Mouse (Mus musculus) MEL (cell line): ENCODE measurements around the gene Gabbr2. TPM values are rescaled to one million over a fixed set of nuclear protein-coding genes. Genes with fewer than 3 reads are reported as not detected.

Experiments used
- DNase-seq: peaks from one replicate; pipeline ENCODE4 v3.0.0; 2011; ENCODE audit warnings: low read depth, low spot score
- H3K27ac ChIP-seq: 2 replicates; pipeline ENCODE4 v1.5.1; 2012; ENCODE audit warnings: low read depth, mild to moderate bottlenecking, control low read depth, low read length, moderate library complexity; ENCODE audit not compliant: control insufficient read depth
- H3K27me3 ChIP-seq, 2 experiments: fragments of 150-350 bp in 1 of 2; sonication (generic) in 1 of 2; 2 replicates each; pipeline ENCODE4 v1.6.1; 2012; ENCODE audit warnings: low read length in 2 of 2, mild to moderate bottlenecking in 2 of 2, improper control_type of control experiment in 1 of 2, moderate library complexity in 1 of 2; ENCODE audit not compliant: insufficient read depth in 2 of 2, control insufficient read depth in 1 of 2
- H3K36me3 ChIP-seq, 2 experiments: 2 replicates each; pipeline ENCODE4 v1.6.1; 2012 to 2014; ENCODE audit warnings: low read length in 2 of 2, improper control_type of control experiment in 1 of 2, inconsistent platforms in 1 of 2, mild to moderate bottlenecking in 1 of 2; ENCODE audit not compliant: insufficient read depth in 2 of 2, control insufficient read depth in 1 of 2
- H3K4me1 ChIP-seq, 2 experiments: fragments of 150-350 bp in 1 of 2; sonication (generic) in 1 of 2; 2 replicates each; pipeline ENCODE4 v1.6.1; 2012; ENCODE audit warnings: low read length in 2 of 2, improper control_type of control experiment in 1 of 2, mild to moderate bottlenecking in 1 of 2; ENCODE audit not compliant: insufficient read depth in 2 of 2, control insufficient read depth in 1 of 2
- H3K4me3 ChIP-seq, 2 experiments: fragments of 150-350 bp in 1 of 2; sonication (generic) in 1 of 2; 2 replicates each; pipeline ENCODE4 v1.5.1; 2012; ENCODE audit warnings: low read depth in 2 of 2, low read length in 2 of 2, mild to moderate bottlenecking in 2 of 2, moderate library complexity in 2 of 2, control low read depth in 1 of 2, improper control_type of control experiment in 1 of 2; ENCODE audit not compliant: control insufficient read depth in 1 of 2, insufficient read depth in 1 of 2
- H3K79me2 ChIP-seq: 2 replicates; pipeline ENCODE4 v1.6.1; 2012; ENCODE audit warnings: mild to moderate bottlenecking, low read length, moderate library complexity; ENCODE audit not compliant: control insufficient read depth, poor library complexity, insufficient read depth
- H3K9ac ChIP-seq: 2 replicates; pipeline ENCODE4 v1.6.1; 2012; ENCODE audit warnings: low read depth, mild to moderate bottlenecking, control low read depth, low read length, moderate library complexity; ENCODE audit not compliant: control insufficient read depth, poor library complexity, severe bottlenecking
- H3K9me3 ChIP-seq: fragments of 150-350 bp; sonication (generic); replicated peaks from 2 replicates; pipeline ENCODE4 v1.6.1; 2012; ENCODE audit warnings: mild to moderate bottlenecking, low read length, improper control_type of control experiment, moderate library complexity; ENCODE audit not compliant: insufficient read depth
- CHD1 ChIP-seq: IDR thresholded peaks from 2 replicates; pipeline ENCODE4 v1.6.1; 2012; ENCODE audit warnings: low read depth, mild to moderate bottlenecking, inconsistent platforms, low read length, improper control_type of control experiment
- CHD2 ChIP-seq: IDR thresholded peaks from 2 replicates; pipeline ENCODE4 v1.6.1; 2011; ENCODE audit warnings: low read length, improper control_type of control experiment
- CTCF ChIP-seq, 3 experiments: IDR thresholded peaks in 2 of 3; conservative IDR thresholded peaks in 1 of 3; 2 replicates each; pipeline ENCODE4 v1.5.1; 2011 to 2012; ENCODE audit warnings: low read length in 3 of 3, low read depth in 2 of 3, mild to moderate bottlenecking in 2 of 3, improper control_type of control experiment in 1 of 3, inconsistent platforms in 1 of 3, mixed read lengths in 1 of 3, moderate library complexity in 1 of 3; ENCODE audit not compliant: control insufficient read depth in 1 of 3, insufficient read depth in 1 of 3, poor library complexity in 1 of 3, severe bottlenecking in 1 of 3
- EP300 ChIP-seq, 2 experiments: IDR thresholded peaks; 2 replicates each; pipeline ENCODE4 v1.6.1; 2011; ENCODE audit warnings: improper control_type of control experiment in 2 of 2, low read length in 2 of 2, low read depth in 1 of 2, mild to moderate bottlenecking in 1 of 2
- ETS1 ChIP-seq: IDR thresholded peaks from 2 replicates; pipeline ENCODE4 v1.6.1; 2012; ENCODE audit warnings: low read depth, mild to moderate bottlenecking, inconsistent platforms, low read length, improper control_type of control experiment, moderate library complexity
- HCFC1 ChIP-seq: IDR thresholded peaks from 2 replicates; pipeline ENCODE4 v1.6.1; 2012; ENCODE audit warnings: low read depth, mild to moderate bottlenecking, inconsistent platforms, low read length, improper control_type of control experiment, moderate library complexity
- KAT2A ChIP-seq: conservative IDR thresholded peaks from 2 replicates; pipeline ENCODE4 v1.6.1; 2012; ENCODE audit warnings: low read depth, low read length, improper control_type of control experiment, inconsistent platforms
- MAFK ChIP-seq: IDR thresholded peaks from 2 replicates; pipeline ENCODE4 v1.6.1; 2011; ENCODE audit warnings: low read depth, mild to moderate bottlenecking, low read length, improper control_type of control experiment, borderline replicate concordance
- MAX ChIP-seq: IDR thresholded peaks from 2 replicates; pipeline ENCODE4 v1.6.1; 2011; ENCODE audit warnings: low read length, improper control_type of control experiment
- MAZ ChIP-seq: IDR thresholded peaks from 2 replicates; pipeline ENCODE4 v1.6.1; 2012; ENCODE audit warnings: low read depth, mild to moderate bottlenecking, inconsistent platforms, low read length, improper control_type of control experiment
- MEF2A ChIP-seq: IDR thresholded peaks from 2 replicates; pipeline ENCODE4 v1.6.1; 2014; ENCODE audit warnings: low read depth, mild to moderate bottlenecking, inconsistent platforms, low read length, improper control_type of control experiment; ENCODE audit not compliant: poor library complexity, insufficient replicate concordance, severe bottlenecking; ENCODE audit errors: extremely low read depth
- MXI1 ChIP-seq: IDR thresholded peaks from 2 replicates; pipeline ENCODE4 v1.6.1; 2011; ENCODE audit warnings: mild to moderate bottlenecking, low read depth, low read length, improper control_type of control experiment
- NRF1 ChIP-seq: IDR thresholded peaks from 2 replicates; pipeline ENCODE4 v1.6.1; 2014; ENCODE audit warnings: low read depth, mild to moderate bottlenecking, inconsistent platforms, low read length, improper control_type of control experiment, moderate library complexity; ENCODE audit not compliant: poor library complexity, insufficient read depth, severe bottlenecking
- POLR2AphosphoS2 ChIP-seq: IDR thresholded peaks from 2 replicates; pipeline ENCODE4 v1.6.1; 2011; ENCODE audit warnings: low read length, improper control_type of control experiment
- POLR2AphosphoS5 ChIP-seq: IDR thresholded peaks from 2 replicates; pipeline ENCODE4 v1.6.1; 2012; ENCODE audit warnings: low read depth, borderline replicate concordance, mild to moderate bottlenecking, inconsistent platforms, low read length, moderate library complexity, mixed read lengths
- RAD21 ChIP-seq: IDR thresholded peaks from 2 replicates; pipeline ENCODE4 v1.6.1; 2011; ENCODE audit warnings: mild to moderate bottlenecking, low read depth, low read length, improper control_type of control experiment
- RCOR1 ChIP-seq: IDR thresholded peaks from 2 replicates; pipeline ENCODE4 v1.6.1; 2012; ENCODE audit warnings: low read depth, mild to moderate bottlenecking, inconsistent platforms, low read length, improper control_type of control experiment
- SMC3 ChIP-seq: IDR thresholded peaks from 2 replicates; pipeline ENCODE4 v1.6.1; 2011; ENCODE audit warnings: low read depth, low read length, improper control_type of control experiment
- TBP ChIP-seq: IDR thresholded peaks from 2 replicates; pipeline ENCODE4 v1.8.0; 2011; ENCODE audit warnings: low read depth, low read length, improper control_type of control experiment
- USF1 ChIP-seq: IDR thresholded peaks from 2 replicates; pipeline ENCODE4 v1.6.1; 2014; ENCODE audit warnings: low read depth, mild to moderate bottlenecking, inconsistent platforms, low read length, improper control_type of control experiment, moderate library complexity
- USF2 ChIP-seq, 2 experiments: IDR thresholded peaks; 2 replicates each; pipeline ENCODE4 v1.6.1; 2011 to 2012; ENCODE audit warnings: improper control_type of control experiment in 2 of 2, low read length in 2 of 2, borderline replicate concordance in 1 of 2, inconsistent platforms in 1 of 2, low read depth in 1 of 2, mild to moderate bottlenecking in 1 of 2; ENCODE audit not compliant: insufficient read depth in 1 of 2
- ZC3H11A ChIP-seq: IDR thresholded peaks from 2 replicates; pipeline ENCODE4 v1.6.1; 2012; ENCODE audit warnings: low read depth, mild to moderate bottlenecking, inconsistent platforms, low read length, improper control_type of control experiment
- ZMIZ1 ChIP-seq: IDR thresholded peaks from 2 replicates; pipeline ENCODE4 v1.6.1; 2012; ENCODE audit warnings: low read depth, mild to moderate bottlenecking, inconsistent platforms, low read length, improper control_type of control experiment, moderate library complexity
- ZNF384 ChIP-seq: IDR thresholded peaks from 2 replicates; pipeline ENCODE4 v1.6.1; 2012; ENCODE audit warnings: low read depth, mild to moderate bottlenecking, inconsistent platforms, low read length, improper control_type of control experiment
- polyA plus RNA-seq, 2 experiments: library from polyadenylated mRNA; stranded (reverse) in 1 of 2; unstranded in 1 of 2; fragments of >175 nt in 1 of 2; fragments of >200 nt in 1 of 2; gene quantifications; 2 replicates each; pipeline versions ENCODE4 v1.2.1 to v1.2.4; 2012; ENCODE audit warnings: low replicate concordance in 2 of 2, low read depth in 1 of 2; ENCODE audit not compliant: insufficient read length in 2 of 2, insufficient read depth in 1 of 2, missing spikeins in 1 of 2
- total RNA-seq: library from RNA; depleted of rRNA; stranded (reverse); fragments of 300-350 nt; gene quantifications from 2 replicates; pipeline ENCODE4 v1.2.3, GENCODE M21; 2012

Gabbr2 gene
- total and polyA plus RNA-seq, 3 experiments, result not detected

GRCm38 (mm10) chr4:46821709-46822108 lies 170.0 kb downstream of the Gabbr2 start:
- no peak for DNase-seq
- no peaks in the 10 kb centered on the region for H3K79me2 ChIP-seq
- H3K36me3 ChIP-seq, result no peaks in the 10 kb centered on the region
- H3K4me3 ChIP-seq, result no peak overlapping the region
- TF ChIP-seq POLR2AphosphoS2 (no peak), EP300 (IDR thresholded peaks at IDR 0.05; ENCODE audit: low read depth in 1 of 2, low read length in 2 of 2) (no peak), USF2 (IDR thresholded peaks at IDR 0.05; ENCODE audit: borderline replicate concordance in 1 of 2, insufficient read depth in 1 of 2, low read depth in 1 of 2, low read length in 2 of 2) (no peak), RAD21 (no peak), MAX (no peak), ZNF384 (no peak), TBP (no peak), CHD2 (no peak), USF1 (no peak), ZMIZ1 (no peak), MEF2A (no peak), ETS1 (no peak), SMC3 (no peak), POLR2AphosphoS5 (no peak), MAZ (no peak), CHD1 (no peak)
- H3K9me3 ChIP-seq, result no peaks in the 10 kb centered on the region
- no peak overlapping the region for H3K9ac ChIP-seq
- no peaks in the 10 kb centered on the region for H3K4me1 ChIP-seq
- no peaks in the 10 kb centered on the region for H3K27me3 ChIP-seq
- H3K27ac ChIP-seq, result no peak overlapping the region

- TF ChIP-seq NRF1 (no peak), MAFK (no peak), MAZ (no peak), ETS1 (no peak), ZC3H11A (no peak), KAT2A (no peak), CTCF (IDR thresholded peaks at IDR 0.05 in 2 of 3, conservative IDR thresholded peaks at IDR 0.05 in 1 of 3; ENCODE audit: control insufficient read depth in 1 of 3, insufficient read depth in 1 of 3, low read depth in 2 of 3, low read length in 3 of 3, poor library complexity in 1 of 3, severe bottlenecking in 1 of 3) (no peak), HCFC1 (no peak), TBP (no peak), USF2 (IDR thresholded peaks at IDR 0.05; ENCODE audit: borderline replicate concordance in 1 of 2, insufficient read depth in 1 of 2, low read depth in 1 of 2, low read length in 2 of 2) (no peak), RCOR1 (no peak), CHD2 (no peak), USF1 (no peak), MXI1 (no peak)
- H3K9ac ChIP-seq, result no peak overlapping the region
- H3K79me2 ChIP-seq, result no peaks in the 10 kb centered on the region
- H3K36me3 ChIP-seq, result no peaks in the 10 kb centered on the region
- H3K9me3 ChIP-seq, result no peaks in the 10 kb centered on the region
- no peak for DNase-seq
- no peaks in the 10 kb centered on the region for H3K27me3 ChIP-seq
- no peaks in the 10 kb centered on the region for H3K4me1 ChIP-seq
- no peak overlapping the region for H3K27ac ChIP-seq
- no peak overlapping the region for H3K4me3 ChIP-seq
Measured at GRCm38 (mm10) chr4:46814954-46815353, 176.7 kb downstream of the Gabbr2 start.
